Mouse (Mus musculus) frontal cortex, adult 2 months (tissue): ENCODE data around the gene Siglecg. TPM values are rescaled to one million over a fixed set of nuclear protein-coding genes. Genes with fewer than 3 reads are reported as not detected.
"Not testable (repeated sequence)": the region's sequence is repeated elsewhere in the genome, so short reads cannot be mapped to it uniquely, and the experiment has no call there.

Source experiments
- DNase-seq, 2 experiments: peaks; one replicate each; pipeline ENCODE4 v3.0.0; 2022; ENCODE audit warnings: low spot score in 1 of 2; ENCODE audit errors: extremely low spot score in 1 of 2
- polyA plus RNA-seq: library from polyadenylated mRNA; depleted of rRNA; stranded (reverse); fragments of >200 nt; gene quantifications from 2 replicates; pipeline ENCODE4 v1.2.3, GENCODE M21; 2012; rRNA removed

Gene Siglecg
- 0.28 and 0.32 TPM in 2 replicates for polyA plus RNA-seq

DNA sequence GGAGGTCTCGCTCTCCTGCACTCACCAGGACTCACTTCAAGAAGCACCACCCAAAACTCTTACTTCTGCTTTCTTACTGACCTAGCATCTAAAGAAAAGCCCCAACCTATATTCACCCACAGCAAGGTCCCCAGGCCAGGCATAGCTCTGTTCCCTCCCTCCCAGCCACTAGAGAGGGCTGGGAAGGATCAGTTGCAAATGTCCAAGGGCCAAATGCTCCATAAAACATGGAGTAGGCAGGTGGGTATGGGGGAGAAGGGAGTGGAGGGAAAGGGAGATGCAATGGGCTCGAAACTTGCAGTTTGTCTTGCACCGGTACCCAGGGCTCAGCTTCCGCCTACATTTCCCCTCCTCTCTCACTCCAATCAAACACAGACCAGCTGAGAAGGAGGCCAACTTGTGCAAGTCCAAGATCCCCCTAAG is at the start of gene Siglecg:
Gene Siglecg, plus strand, starts transcription at position 74 of the 423 bp plus-strand sequence.
- no peak for DNase-seq

DNA sequence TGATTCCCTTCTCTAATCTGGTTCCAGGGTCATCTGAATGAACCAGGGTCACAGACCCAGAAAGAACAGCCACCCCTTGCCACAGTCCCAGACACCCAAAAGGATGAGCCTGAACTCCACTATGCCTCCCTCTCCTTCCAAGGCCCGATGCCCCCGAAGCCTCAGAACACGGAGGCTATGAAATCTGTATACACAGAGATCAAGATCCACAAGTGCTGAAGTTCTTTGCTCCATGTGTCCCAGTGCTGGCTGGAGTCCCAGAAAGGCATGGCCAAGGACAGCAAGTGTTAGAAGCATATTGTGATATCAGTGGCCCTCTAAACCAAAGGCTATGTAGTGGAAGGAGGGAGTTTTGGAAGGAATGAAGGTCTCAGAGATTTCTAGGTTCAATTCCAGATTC is 49.4 kb upstream of the Siglecg start:
- DNase-seq, result no peak

DNA sequence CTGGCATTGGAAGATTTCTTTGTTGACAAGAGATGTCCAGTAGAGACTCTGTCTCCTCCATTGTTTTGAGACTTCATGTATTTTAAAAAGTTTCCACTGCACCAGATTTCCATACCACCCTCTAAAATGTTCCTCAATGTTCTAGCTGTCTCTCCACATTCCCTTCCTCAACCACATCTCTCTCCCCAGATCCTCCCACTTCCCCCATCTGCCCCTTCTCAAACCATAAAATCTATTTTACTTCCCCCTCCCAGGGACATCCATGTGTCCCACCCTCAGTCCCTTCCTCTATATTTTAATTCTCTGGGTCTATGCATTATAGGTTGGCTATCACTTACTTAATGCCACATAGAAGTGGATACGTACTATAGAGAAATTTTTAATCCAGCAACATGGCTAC is 46.6 kb upstream of the Siglecg start:
- no peak for DNase-seq

DNA sequence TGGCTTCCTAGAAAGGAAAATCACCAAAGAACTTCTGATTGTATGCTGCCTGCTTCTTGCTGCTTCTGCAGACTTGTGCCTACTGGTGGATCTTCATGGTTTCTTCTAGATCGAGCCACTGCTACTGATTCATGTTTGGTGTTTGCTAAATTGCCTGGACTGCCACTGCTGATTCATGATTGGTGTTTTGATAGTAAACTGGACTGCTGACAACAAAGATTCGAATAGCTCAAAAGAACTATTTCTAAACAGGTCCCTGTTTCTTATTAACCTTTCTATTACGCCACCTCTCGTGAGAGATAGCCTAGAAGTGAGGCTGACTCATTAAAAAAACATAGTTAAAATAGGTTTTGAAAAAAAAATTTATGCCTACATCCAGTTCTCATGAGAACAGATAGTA is 46.0 kb upstream of the Siglecg start:
- DNase-seq, result no peak

DNA sequence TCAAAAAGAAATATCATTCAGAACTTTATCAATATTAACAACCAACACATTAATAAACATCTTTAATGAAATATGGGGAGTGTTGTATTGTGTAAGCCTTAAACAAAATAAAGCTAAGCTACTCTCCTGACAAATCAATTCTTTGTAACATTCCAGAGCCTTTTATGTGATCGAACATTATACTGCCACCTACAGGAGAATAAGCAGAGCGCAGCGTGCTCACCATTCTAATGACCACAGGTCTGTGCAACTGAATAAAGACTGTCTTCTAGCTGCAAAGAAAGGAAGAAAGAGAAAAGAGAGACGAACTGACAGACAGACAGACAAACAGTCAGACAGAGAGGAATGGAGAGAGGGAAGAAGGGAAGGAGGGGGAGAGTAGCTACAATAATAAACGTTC is 29.8 kb upstream of the Siglecg start:
- peak; percentile 12 to 58 for DNase-seq

DNA sequence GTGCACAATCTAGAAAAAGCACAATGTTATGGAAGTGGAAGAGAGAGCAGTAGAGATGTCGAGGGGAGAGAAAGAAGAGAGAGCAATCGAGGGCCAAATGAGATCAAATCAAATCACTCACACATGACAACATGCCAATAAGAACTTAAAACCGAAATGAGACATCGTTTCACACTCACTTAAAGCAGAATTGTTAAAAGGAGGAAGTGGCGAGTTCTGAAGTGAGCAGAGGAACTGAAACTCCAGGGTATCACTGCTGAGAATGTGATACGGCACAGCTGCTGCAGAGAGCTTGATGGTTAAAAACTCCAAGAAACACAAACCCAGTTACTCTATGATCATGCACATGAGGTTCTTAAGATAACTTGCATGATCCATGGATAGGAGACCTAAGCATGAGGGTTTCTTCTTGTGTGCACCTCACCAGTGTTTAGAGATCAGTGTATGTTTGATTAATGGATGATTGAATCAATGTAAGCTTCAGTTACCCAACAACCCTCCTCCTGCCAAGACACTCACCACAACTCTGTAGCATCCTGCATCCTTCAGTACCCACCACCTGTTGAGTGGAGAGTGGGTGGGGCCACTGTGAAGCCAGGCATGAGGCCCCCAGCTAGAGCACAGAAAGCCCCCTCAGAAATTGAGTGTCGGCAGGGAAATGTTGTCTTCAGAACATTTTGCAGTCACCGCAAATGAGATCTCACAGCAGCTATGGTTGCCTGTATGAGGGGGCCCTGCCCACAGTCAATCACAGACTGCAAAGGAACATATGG is 15.5 kb upstream of the Siglecg start:
- DNase-seq, result no peak

DNA sequence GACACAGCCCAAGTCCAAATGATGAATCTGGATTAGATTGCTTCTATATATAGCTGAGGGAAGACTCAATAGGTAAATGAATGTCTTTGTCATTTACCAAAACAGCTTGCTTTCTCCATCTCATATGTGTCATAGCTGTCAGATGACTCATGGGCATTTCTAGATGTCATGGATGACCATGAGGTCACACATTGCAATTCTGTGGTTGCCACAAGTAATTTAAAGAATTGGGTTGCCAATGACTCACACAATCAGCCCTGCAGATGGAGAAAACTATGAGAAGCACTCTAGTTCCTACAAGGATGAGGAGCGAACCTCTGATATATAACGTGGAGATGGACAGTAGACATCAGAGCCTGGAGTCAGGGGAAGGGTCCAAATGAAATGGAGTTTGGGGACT is 8.5 kb upstream of the Siglecg start:
- no peak for DNase-seq

DNA sequence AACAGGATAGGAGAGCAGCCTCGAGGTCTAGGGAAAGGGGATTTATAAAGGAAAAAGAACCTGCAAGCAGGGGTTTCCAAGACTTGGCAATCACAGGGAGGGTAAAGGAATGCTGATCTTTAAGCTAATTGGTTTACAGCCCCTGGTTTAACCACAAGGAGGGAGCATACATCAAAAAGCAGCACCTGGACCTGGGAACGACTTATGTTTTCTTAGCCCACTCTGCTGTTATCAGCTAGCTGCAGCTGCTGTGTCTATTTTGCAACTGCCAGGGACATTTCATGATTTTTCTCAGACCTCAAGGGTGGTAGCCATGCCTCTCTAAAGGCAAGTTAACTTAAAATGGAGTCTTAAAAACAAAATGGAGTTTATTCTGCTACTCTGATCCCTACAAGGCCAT is 5.3 kb upstream of the Siglecg start:
- DNase-seq, result no peak

DNA sequence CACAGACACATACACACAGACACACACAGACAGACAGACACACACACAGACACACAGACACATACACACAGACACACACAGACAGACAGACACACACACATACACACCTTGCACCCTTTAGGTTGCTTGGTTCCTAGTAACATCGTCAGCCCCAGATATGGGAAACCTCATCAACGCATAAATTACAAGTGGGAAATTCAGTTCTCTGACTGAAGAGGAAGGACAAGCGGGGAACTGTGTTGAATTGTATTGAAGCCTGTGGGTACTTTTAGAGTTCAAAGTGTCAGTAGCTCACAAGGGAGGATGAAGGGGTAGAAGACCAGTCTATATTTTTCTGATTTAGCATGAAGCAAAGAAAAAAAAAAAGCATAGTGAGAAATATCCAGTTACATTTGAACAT is 431 bp upstream of the Siglecg start:
- DNase-seq, result no peak

DNA sequence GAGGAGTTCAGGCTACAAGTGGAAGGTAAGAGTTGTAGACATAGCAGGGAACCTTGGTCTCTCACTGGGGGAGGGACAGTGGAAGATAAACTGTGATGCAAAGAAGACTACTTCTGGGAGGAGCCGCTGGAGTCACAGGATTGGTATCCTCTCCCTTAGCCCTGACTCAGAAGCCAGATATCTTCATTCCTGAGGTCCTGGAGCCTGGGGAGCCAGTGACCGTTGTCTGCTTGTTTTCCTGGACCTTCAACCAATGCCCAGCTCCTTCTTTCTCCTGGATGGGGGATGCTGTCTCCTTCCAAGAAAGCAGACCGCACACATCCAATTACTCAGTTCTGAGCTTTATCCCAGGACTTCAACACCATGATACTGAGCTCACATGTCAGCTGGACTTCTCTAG is 1.1 kb downstream of the Siglecg start:
- DNase-seq, result no peak

DNA sequence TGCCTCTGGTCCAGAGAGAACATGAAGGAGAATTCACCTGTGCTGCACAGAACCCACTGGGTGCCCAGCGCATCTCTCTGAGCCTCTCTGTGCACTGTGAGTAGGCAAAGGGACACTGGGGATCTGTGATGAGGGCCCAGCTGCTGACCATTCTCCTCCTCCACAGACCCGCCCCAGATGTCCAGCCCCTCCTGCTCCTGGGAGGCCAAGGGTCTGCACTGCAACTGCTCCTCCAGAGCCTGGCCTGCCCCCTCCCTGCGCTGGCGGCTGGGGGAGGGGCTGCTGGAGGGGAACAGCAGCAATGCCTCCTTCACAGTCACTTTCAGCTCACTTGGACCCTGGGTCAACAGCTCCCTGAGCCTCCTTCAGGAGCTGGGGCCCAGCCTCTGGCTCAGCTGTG is 3.7 kb downstream of the Siglecg start:
- DNase-seq, result not testable (repeated sequence)

DNA sequence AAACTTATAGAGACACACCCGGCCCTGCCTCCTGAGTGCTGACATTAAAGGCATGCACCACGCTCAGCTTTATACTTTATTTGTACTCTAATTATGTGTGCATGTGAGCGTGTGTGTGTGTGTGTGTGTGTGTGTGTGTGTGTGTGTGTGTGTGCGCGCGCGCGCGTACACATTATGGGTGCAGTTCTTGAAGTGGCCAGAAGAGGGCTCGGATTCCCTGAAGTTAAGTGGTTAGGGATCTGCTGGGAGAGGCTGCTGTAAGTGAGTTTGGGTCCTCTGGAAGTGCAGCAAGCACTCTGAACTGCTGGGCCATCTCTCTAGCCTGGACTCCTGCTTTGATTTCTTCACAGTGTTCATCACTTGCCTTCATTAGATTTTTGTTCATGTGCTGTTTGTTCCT is 9.3 kb downstream of the Siglecg start:
- DNase-seq, result no peak

DNA sequence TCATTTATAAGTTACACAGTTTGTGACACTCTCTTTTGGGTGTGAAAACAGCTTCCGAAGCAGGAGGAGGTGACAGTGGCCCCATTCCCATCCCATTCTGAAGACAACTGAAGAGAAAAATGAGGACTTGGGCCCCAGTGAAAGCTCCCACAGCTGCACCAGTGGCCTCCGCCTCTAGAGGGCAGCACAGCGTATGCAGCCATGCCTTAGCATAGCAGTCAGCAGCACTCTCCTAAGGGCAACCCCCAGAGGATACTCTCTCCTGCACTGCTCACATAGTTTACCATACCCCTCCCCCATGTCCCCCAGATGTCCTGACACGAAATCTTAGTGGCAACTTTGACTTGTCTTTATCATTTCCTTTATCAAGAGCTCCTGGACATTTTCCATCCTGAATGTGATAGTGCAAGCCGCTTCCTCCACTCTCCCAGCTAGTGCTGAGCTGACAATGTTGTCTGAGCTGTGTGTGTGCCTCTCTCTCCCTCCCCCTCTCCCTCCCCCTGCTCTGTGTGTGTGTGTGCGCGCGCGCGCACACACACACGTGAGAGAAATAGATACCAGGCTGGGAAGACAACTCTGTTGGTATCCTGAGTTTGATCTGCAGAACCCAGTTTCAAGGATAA is 15.1 kb downstream of the Siglecg start:
- peak; percentile 35 to 91 for DNase-seq

DNA sequence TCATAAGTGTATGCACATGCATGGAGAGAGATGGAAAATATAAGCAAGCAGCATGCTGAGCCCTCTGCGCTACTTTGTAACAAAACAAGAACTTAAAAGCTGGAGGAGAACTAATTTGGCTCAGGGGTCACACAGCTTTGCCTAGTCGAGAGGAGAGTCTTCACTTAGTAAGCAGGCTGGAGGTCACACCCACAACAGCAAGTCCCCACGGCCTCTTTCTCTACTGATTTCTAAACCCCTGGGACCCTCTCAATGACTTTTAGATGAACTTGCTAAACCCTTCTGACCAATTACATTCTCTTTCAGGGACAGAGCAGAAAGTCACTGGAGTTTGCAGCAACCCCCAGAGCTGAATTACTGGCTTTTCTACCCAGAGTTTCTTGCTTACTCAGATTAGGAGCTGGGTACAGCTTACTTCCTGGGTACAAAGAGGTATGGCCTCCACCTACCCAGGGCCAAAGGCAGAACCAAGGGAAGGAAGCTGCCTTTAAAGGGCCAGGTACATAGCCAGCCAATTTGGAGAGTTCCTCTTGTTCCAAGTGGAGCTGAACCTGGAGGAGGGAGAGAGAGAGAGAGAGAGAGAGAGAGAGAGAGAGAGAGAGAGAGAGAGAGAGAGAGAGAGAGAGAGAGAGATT is 16.1 kb downstream of the Siglecg start:
- DNase-seq, result no peak

DNA sequence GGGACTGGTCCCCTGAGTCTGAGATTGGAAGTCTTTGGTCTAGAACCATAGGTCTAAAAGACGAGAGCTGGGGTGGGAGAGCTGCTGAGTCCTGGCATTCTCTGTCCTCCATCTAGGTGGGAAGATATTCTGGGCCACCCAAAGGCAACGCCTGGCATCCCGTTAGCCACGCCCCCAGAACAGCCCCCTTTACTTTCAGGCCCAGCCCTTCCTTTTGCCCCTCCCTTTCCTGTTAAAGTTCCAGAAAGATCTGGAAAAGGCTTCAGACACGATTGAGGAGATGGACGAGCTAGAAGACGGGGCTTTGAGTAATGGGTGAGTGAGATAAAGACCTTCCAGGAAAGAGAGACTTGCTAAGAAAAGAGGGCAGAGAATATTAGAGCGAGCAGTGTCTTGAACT is 19.4 kb downstream of the Siglecg start, which contains the start of gene Lim2:
Gene Lim2, plus strand, starts transcription at position 265 of the 400 bp plus-strand sequence.
- no peak for DNase-seq

DNA sequence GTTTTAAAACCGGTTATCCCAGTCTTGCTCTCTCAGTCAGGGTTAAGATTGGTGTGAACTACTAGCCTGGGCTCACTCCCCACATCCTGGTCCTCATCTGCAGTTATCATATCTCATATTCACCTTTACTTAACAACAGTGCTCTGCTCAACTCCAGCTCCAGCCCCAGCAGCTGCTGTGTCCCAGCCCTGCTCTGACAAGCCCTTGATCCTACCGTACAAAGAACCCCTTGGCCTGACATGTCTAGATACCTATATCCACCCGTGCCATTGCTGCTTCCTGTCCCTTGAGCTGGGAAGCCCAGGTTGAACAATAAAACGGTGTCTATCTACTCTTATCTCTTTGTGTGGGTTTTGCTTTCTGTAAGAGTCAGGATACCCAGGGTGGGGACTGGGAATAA is 21.5 kb downstream of the Siglecg start:
- no peak for DNase-seq

DNA sequence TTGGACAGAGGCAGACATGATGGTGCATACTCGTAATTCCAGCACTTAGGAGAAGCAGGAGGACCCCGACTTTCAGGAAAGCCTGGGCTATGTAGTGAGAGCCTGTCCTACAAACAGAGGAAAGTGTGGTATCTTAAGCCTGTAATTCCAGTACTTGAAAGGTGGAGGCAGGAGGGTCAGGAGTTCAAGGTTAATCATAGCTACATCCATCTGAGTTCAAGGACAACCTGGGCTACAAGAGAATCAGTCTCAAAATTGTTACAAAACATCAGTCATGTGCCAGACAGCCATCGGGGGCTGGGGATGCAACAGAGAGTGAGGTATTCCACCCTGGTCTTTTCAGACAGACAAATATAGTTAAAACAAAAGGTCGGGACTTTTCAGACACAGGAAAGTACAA is 24.9 kb downstream of the Siglecg start:
- no peak for DNase-seq

DNA sequence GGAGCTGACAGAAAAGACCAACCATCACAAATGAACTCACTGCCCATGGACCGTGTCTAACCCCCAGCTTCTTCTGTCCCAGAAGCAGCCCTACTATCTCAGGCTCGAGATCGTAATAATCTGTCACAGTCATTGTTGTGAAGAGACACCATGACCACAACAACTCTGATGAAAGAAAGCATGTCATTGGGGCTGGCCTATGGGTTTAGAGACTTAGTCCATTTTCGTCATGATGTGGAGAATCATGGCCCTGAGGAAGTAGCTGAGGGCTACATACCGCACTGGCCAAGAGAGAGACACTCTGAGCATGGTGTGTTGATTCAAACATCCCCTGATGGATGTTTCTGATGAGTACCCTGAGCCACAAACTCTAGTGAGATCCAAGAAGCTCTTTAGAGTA is 26.7 kb downstream of the Siglecg start:
- DNase-seq, result no peak

DNA sequence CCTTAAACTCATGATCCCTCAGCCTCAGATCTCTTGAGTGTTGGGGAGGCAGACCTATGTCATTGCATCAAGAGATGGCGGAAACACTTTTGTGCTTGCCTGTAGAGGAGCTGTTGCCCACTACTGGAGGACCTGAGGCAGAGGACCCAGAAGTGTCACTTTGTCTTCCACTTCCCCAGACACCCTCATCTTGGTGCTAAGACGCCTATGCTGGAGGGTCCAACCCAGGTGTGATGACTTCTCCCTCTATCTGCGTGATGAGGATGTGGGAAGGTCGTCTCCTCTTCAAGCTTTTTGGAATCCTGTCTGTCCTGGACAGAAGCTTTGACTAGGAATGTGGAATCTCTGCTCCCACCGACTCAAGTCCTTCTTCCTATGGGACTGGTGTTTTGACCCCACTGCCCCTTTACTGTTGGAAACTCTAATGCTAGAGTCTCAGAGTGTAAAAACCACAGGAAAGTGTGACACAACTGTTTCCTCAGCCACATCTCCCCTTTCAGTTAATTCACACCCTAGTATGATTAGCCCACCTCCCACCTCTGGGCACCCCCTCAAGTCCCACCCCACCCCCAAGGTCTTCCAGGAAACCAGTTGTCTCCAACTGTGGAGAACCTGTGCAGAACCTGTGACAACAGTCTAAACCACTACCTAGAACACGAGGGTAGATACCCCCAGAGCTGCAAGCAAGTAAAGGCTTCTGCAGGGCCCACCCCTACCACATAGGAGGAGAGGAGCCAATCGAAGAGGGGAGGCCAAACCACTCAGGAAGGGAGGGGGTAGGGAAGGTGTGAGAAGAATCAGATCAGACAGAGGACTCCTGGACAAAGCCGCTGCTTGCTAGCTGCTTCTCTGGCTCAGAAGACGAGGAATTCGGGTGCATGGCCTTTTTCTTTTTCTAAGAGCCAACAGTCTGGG is 28.6 kb downstream of the Siglecg start, which contains the start of gene Nkg7:
Gene Nkg7, plus strand, starts transcription at position 733 of the 915 bp plus-strand sequence.
- no peak for DNase-seq

DNA sequence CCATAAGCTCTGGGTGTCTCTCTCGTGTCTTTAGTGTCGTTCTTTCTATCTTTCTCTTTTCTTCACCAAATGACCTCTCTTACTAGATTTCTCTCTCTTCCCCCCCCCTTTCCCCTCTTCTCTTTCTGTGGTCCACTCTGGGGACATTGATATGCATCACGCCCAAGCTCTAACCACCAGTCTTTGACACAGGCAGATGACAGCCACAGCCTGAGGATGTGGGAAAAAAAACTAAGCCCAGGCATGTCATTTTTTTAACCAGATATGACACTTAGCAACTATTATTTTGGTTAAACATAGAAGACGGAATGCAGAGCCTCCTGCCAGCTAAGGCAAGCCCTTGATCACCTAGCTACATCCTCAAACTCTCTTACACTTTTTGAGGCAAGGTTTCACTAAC is 30.6 kb downstream of the Siglecg start:
- DNase-seq, result no peak

DNA sequence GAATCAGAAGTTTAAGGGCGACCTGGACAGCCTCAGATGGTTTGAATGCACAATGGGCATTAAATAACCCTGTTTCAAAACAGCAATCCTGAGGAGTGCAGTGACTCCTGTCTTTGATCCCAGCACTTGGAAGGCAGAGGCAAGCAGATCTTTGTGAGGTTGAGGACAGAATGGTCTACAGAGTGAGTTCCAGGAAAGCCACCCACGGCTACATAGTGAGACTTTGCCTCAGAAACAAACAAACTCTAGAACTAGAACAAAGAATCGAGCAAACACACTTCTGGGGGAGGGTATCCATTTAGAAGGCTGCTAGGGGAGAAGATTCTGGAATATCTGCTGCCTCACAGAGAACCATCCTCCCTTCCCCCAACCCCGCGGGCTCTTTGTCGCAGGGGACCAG is 32.5 kb downstream of the Siglecg start, which contains the start of gene Cldnd2:
Gene Cldnd2, plus strand, starts transcription at position 301 of the 400 bp plus-strand sequence.
- DNase-seq, result no peak
